Mouse (Mus musculus) cerebellum, adult (tissue): ENCODE measurements around the gene Angpt4.
A peak's percentile ranks its signal among the peaks of the same experiment; 100 is the strongest.

Source experiments
- ATAC-seq: cut with Nextera tagmentation; 2 replicates; pipeline ENCODE4 v1.9.2; 2017; ENCODE audit warnings: mild to moderate bottlenecking, moderate library complexity, mixed read lengths; ENCODE audit not compliant: insufficient number of reproducible peaks, low FRiP score, low TSS enrichment

Gene Angpt4

DNA sequence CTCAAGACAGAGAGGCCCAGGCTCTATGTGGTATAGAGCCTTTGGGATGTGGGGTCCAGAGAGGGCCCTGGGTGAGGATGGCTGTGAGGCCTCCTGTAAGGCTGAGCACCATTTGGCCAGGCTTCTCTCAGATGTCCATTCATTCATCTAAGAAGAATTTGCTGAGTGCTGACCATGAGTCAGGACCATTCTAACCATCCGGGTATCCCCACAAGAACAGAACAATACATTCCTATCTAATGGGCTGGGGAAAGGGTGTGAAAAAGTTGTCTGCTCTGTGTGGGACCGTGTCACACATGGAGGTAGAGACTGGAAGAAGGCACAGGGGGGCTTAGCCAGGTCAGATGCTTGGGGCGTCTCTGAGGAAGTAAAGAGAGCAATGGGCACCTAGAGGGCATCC, 741 bp downstream of the Angpt4 start:
- no peak for ATAC-seq

DNA sequence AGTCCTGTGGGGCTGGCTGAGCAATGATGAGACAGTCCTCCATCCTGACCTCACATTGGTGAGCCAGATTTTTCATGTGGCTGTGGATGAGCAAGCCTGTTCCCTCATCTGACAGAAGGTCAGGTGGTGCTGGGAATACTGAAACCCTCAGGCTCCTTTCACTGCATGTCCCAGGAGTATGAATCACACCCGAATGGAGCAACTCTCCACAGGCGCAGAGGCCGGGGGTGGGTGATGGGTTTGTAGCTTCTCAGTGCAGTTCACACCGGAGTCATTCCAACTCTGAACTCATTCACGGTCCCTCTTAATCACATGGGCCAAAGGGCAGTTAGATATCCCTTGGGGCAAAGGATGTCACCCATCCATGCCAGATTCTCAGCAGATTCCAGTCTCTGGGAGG, 3.1 kb downstream of the Angpt4 start:
- ATAC-seq: no peak

DNA sequence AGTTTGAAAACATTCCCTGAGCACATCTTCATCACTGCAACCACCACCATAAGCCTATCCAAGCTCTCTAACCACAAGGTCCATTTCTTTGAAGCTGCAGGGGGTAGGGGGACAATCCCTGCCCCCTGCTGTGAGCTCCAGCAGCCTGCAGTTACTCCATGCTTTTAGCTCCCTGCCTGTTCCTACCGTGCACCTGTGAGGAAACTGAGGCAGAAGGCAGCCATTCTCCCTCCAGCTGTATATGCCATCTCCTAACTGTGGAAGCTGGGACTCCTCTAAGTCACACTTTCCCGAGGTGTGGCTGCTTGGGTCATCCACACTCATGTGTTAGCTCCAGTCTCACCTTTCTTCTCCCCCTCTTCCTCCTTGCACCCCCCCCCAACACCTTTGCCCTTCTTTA, 4.1 kb downstream of the Angpt4 start:
- no peak for ATAC-seq

DNA sequence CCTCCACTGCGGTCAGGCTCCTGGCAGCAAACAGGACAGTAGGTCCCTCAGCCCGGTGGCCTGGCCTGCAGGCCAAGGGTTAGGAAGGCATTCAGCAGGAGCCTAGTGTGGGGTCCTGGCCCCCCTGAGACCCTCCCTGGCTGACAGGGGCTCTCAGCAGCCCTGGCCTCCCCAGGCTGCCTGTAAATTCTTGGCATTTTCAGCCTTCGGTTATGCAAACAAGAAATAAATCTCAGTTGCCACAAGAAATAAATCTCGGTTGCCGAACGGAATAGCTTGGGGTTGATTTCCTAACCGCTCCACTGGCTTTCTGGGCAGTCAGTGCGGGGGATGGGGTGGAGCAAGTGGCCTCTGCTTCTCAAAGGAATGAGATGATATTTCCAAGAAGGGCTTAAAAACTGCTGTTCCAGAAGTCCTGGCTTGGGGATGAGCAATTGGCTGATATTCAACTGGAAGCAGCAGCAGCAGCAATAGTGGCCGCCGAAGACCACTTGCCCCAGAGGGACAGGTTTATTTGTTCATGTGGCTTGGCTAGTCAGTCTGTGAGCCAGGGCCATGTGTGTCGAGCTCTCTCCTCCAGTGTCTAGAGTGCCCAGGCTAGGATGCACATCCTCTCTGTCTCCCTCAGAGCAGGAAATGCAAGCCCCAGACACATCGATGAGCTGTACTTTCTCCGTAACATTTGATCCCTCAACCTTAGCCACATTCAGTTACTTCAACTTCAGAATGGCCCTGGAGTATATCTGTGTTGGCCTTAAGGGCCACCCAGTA, 5.2 kb downstream of the Angpt4 start:
- ATAC-seq: no peak

DNA sequence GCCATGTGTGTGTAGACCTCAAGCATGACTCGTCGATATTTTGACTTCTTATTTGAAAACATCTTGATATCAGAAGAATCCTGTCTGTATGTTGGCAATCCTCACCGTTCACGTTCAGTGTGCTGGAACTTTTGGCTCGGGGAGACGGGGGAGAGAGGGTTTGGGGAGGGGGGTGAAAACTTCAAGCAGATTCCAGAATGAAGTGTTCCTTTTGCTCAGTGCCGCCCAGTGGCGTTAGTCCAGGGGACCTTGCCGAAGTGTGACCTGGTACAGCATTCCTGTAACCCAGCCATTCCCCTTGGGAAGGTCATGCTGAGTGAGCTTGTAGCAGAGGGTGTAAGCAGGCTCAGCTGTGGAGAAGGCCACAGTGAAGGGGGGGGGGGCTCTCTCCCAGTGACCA, 8.1 kb downstream of the Angpt4 start:
- ATAC-seq: no peak

DNA sequence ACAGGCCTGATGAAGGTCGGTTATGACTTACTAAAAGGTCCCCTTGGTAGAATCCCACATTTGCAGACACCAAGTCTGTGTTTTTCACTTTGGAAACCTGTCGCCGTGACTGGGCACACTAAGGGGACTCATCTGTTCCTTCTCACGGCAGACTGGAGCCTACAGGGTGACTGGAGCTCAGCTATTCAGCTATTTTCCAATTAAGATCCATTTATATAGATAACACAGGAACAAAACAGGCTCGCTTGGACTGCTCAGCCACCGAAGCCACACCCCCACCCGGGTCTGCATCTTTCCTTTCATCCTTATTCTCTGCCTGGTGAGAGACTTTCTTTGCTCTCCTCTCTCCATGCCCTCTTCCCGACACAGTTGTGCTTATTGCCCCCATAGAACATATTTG, 10.1 kb downstream of the Angpt4 start:
- ATAC-seq: no peak

DNA sequence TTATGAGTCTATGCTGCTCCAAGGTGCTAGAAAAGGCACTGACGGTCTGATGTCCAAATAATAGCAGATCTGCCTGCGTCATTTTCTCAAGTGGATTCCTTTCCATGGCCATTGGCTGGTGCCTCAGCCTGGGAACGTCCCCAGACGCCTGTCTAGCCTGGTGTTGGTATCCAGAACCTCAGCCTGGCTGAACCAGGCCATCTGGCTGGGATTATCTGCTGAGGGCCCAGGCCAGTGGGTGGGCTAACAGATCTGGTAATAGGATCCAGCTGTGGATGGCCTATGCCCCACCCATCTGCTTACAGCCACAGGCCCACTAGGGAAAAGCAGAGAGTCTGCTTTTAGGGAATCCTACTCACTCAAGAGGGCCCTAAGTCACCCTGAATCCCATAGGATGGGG, 10.6 kb downstream of the Angpt4 start:
- ATAC-seq: no peak

DNA sequence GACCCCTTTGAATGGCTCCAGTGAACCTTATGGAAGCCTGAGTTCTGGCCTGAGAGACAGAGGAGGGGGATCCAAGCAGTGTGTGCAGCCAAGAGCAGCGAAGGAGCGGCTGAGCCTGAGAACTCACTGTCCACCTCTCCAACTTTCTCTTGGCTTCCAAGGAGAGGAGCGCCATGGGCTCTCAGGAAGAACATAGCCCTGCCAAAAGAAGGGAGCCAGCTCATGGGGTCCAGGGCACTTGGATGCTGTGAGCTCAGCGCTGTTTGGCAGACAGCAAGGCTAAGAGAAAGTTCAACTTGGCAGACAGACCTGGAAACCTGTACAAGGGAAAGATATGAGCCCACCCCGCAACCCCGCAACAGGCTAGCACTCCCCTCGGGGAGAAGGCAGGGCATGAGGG, 13.3 kb downstream of the Angpt4 start:
- no peak for ATAC-seq

DNA sequence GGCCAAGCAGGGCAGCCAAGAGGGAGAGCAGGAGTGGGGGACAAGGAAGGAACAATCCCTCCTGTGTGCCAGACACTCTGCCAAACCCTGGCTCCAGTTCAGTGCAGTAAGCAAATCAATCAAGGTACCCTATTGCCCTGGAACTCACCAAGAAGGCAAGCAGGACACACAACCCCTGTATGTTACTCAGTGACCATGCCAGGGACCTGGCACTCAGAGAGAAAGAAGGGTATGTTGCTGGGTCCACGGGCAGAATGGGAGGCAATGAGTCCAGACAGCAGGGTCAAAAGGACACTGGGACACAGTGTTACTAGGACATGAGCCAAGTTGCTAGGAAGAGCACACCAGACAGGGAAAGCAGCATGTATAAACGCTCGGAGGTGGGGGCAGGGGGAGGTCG, 14.7 kb downstream of the Angpt4 start:
- no peak for ATAC-seq

DNA sequence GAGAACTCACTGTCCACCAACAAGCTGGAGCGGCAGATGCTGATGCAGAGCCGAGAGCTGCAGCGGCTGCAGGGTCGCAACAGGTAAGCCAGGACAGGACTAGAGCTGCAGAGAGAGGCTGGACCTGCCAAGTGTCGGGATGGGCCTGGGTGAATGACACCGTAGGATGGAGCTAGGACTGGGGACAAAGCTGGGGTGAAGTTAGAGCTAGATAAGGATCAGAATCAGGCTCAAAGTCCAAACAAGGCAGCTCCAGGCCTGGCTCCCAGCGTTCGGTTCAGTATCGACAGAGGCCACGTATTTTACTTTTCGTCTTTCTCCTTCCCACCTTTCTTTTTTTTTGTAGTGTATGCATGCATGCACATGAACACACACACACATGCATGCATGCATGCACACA, 16.1 kb downstream of the Angpt4 start:
- ATAC-seq: no peak

DNA sequence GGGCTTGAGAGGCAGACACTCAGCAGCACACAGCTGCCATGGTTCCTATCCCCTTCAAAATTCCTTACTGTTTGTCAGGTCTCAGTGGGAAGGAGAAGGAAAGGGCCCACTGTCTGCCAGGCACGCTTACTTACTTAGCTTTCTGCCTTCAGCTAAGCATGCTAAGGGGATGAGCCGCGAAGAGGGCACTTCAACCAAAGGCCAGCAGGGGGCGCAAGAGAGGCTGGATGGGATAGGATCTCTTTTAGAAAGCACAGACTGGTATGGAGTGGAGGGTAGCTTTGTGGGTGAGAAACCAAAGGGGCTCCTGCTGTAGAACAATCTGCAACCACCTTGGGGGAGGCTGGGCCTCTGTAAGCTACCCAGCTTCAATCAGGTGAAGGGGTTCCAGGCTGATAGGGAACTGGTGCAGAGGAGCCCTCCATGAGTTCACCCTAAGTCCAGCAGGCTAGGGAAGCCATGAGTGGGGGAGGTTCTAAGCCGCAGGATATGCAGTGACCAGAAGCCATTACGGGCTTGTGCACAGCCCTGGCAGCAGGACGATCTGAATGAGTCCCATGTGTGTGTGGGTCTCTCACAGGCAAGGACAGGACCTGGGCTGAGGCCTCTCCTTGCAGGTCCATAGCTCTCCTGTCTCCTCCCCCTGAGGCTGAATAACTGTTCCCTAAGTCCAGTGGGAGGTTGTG, 19.5 kb downstream of the Angpt4 start:
- ATAC-seq: peak; percentile 77

DNA sequence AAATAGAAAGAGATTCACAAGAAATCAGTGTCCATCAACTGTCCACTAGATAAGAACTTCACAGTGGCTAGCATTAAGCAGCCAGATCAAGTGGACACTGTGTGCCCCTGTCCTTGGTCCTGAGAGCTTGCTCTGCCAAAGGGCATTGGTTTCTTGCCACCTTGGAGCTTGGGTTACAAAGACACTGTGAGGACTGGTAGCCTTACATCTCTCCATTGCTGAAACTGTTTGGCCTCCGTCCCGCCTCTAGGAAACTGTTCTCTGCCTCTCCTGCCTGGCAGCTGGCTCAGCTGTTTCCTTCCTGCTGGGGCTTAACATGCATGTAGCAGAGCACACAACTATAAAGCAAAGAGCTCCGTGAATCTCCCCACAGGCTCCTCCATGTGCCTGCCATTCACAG, 26.9 kb downstream of the Angpt4 start:
- no peak for ATAC-seq

DNA sequence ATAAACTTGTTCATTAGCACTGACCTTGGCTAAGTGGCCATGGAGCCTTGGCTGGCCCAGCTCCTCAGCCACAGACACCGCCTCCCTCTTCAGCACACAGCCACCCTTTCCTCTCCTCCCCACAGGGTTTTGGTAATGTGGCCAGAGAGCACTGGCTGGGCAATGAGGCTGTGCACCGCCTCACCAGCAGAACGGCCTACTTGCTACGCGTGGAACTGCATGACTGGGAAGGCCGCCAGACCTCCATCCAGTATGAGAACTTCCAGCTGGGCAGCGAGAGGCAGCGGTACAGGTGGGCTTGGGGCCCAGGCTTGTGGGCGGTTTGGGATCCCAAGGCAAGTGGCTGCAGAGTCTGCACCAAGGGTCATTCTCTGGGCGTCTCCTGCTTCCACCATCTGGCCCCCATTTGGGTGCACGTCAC, 27.8 kb downstream of the Angpt4 start:
- peak; percentile 65 for ATAC-seq

DNA sequence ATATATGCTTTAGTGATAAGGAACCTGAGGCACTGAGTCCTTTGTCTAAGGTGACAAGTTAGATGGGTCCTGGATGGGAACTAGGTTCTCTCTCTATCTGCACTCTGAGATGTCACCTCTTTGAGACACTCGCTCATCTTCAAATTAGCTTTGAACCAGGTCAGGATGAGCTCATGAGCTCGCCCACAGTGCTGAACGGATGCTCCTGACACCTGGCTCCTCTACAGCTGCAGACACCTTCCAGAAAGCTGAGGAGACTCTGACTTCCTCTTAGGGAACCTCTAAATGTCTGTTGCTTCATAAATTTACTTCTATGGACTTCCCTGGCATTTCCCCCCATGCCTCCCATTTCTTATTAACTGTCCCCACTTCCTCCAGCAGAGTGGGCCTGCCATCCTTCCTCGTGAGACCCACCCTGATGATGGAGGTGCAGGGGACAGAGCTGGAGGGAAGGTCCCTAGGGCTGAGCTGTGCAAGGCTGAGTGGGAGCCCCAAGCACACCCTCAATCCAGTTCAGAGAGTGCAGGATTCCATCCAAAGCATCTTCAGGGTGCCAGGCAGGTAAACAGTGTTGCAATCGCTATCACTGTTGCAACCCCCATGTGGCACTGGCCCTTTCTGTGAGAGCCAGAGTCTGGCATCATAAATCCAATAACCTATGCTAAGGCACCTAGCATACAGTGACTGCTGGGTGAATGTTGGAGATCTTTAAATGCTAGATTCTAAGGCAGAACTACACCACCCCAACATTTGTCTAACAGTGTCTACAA, 28.8 kb downstream of the Angpt4 start:
- no peak for ATAC-seq

DNA sequence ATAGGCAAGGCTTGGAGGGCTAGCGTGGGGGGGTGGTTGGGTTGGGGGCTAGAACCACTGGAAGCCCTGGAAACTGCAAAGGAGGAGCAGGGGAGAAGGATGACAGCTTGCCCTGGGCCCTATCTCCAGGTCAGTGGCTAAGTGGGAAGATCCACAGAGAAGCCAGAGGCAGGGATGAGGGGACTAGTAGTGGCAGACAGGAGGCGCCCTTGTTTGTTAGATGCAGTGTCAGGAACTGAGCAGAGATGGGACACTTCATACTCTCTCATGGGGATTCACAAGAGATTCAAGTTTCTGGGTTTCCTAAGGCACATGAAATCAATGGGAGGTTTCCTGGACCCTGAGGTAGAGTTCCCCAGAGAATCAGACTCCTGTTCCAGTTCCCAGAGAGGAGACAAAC, 30.3 kb downstream of the Angpt4 start:
- ATAC-seq: no peak

DNA sequence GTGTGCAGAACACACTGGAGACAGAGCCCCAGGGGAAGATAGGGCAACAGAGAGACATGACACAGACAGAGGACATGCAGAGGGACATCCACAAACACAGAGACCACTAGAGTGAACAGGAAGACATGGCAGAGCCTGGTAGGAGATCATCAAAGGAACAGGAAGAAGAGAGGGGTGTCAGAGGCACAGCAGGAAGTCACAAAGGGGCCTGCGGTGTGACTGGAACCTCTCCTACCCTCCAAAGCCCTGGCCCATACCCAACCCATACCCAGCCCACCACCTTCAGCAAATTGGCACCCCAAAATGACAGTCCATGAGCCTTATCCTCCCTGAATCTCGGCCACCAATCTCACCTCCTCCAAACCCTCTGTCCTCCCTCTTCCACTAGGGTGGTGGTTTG, 33.1 kb downstream of the Angpt4 start:
- no peak for ATAC-seq

DNA sequence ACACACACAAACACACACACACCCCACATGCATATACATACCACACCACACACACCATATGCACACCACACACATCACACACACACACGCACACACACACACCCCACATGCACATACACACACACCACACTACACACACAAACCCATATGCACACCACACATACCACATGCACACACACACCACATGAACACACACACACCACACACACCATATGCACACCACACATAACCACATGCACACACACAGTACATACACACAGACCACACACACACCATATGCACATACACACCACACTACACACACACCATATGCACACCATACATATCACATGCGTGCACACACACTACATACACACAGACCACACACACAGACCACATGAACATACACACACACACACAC, 36.6 kb downstream of the Angpt4 start:
- ATAC-seq: no peak

DNA sequence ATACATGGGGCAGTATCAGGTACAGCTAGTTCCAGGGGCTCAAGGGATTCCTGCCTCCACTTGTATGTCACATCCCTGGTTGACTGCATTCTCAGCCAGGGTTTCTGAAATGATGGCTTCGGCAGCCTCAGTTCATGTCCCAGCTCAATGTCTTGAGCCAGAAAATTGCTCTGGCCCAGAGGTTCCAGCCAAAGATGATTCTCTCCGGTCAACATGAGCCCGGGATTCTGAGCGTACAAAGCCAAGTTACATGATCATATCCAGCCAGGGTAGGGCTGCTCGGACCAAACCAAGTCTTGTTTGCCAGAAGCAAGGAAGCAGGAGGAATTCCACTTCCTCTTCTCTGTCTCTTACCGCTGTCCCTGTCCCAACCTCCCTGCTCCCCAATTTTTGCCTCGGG, 37.3 kb downstream of the Angpt4 start:
- no peak for ATAC-seq

DNA sequence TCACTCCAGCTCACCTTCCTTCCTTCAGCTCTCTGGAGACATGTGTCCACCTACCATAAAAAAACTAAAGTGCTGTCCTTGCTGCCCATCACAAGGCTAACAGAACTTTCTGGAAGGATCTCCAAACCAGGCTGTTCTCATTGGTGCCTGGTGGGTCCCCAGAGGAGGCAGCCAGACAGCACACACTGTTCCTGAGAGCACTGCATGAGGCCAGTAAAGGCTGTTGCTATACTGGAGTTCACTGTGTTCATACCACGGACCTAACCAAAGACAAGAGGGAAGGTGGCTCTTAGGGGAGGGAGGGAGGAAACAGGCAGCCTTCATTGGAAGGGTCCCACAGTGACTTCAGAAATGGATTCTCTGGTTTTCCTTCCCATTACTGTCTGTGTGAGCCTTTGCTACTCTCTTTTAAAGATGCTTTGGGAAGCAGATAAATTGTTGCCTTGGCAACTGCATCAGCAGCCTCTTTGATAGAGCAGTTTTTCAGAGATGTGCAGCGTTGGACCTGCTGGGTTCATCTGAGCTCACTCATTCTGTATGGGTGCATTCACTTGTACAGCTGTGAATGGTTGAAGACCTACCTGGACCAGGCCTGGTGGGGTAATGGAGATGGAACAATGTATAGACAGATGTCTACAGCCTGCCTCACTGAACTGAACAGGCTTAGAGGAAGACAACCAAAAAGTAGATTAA, 38.2 kb downstream of the Angpt4 start:
- ATAC-seq: no peak

DNA sequence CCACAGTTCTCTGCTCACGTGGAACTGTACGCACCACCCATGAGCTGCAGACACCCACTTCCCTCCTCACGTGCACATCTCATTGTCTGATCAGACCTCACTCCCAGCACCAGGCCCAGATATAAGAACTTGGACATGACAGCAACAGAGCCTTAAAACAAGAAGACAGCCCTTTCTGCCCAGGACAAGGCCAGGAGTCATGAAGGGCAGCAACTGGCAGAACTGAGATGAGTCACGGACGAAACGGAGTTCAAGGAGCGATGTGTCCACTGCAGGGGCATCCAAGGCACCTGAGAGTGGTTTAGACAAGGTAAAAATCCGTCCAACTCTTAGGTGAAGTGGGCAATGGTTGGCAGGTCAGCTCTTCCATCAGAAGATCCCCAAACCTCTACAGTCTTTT, 42.7 kb downstream of the Angpt4 start:
- ATAC-seq: no peak
